Mouse (Mus musculus) testis, adult 2 months (tissue): ENCODE data around the gene Krtap3-2.

ENCODE experiments used
- CTCF ChIP-seq: fragments of 200-500 bp; IDR thresholded peaks from 2 replicates; pipeline ENCODE4 v1.5.1; 2012; ENCODE audit warnings: low read depth, mild to moderate bottlenecking, inconsistent platforms, low read length, moderate library complexity; ENCODE audit not compliant: control insufficient read depth, insufficient read depth, insufficient replicate concordance
- POLR2A ChIP-seq: fragments of 200-500 bp; IDR thresholded peaks from 2 replicates; pipeline ENCODE4 v1.6.1; 2012; ENCODE audit warnings: low read depth, mild to moderate bottlenecking, inconsistent platforms, low read length, moderate library complexity; ENCODE audit not compliant: control insufficient read depth

DNA sequence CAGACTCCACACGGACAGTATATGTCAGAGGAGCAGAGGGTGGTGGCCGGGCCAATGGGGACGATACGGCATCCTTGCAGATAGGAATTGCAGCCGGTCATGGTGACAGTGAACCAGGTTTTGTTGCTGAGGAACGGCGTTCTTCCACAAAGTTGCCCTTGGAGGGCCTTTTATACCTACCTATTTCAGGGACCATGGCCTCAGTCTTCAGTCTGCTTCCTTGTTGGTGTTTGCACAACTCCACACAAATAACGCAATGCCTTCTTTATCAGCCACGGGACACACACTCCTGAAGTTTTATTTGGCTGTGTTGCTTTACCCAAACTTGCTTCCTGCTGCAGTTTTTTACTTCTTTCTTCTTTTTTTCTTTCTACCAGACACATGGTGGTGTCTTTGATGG is 2.7 kb upstream of the Krtap3-2 start, which contains the start of gene Gm11939:
- no peak for TF ChIP-seq POLR2A
- no peak for TF ChIP-seq CTCF
